Mouse (Mus musculus) liver, embryonic 15.5 days (tissue): ENCODE measurements around the gene Art4. TPM values are rescaled to one million over a fixed set of nuclear protein-coding genes. Genes with fewer than 3 reads are reported as not detected.

Source experiments
- ATAC-seq: fragments of 200-750 bp; cut with Nextera tagmentation; 2 replicates; pipeline ENCODE4 v1.8.0; 2017; ENCODE audit warnings: moderate number of reproducible peaks, mild to moderate bottlenecking, moderate library complexity; ENCODE audit not compliant: insufficient read depth
- H3K27ac ChIP-seq: fragments of 300-500 bp; sonication (generic); replicated peaks from 2 replicates; pipeline ENCODE4 v1.5.1; 2015; ENCODE audit warnings: mild to moderate bottlenecking, inconsistent platforms
- H3K27me3 ChIP-seq: fragments of 300-500 bp; sonication (generic); 2 replicates; pipeline ENCODE4 v1.6.1; 2015; ENCODE audit warnings: mild to moderate bottlenecking, inconsistent platforms
- H3K36me3 ChIP-seq: fragments of 300-500 bp; sonication (generic); replicated peaks from 2 replicates; pipeline ENCODE4 v1.6.1; 2015; ENCODE audit warnings: moderate library complexity, mild to moderate bottlenecking, inconsistent platforms
- H3K4me1 ChIP-seq: fragments of 300-500 bp; sonication (generic); replicated peaks from 2 replicates; pipeline ENCODE4 v1.6.1; 2015; ENCODE audit warnings: inconsistent platforms
- H3K4me2 ChIP-seq: fragments of 300-500 bp; sonication (generic); 2 replicates; pipeline ENCODE4 v1.6.1; 2015; ENCODE audit warnings: moderate library complexity, mild to moderate bottlenecking, inconsistent platforms
- H3K4me3 ChIP-seq: fragments of 300-500 bp; sonication (generic); replicated peaks from 2 replicates; pipeline ENCODE4 v1.5.1; 2015; ENCODE audit warnings: mild to moderate bottlenecking, inconsistent platforms
- H3K9ac ChIP-seq: fragments of 300-500 bp; sonication (generic); 2 replicates; pipeline ENCODE4 v1.6.1; 2015; ENCODE audit warnings: moderate library complexity, mild to moderate bottlenecking, inconsistent platforms
- H3K9me3 ChIP-seq: fragments of 300-500 bp; sonication (generic); replicated peaks from 2 replicates; pipeline ENCODE4 v1.6.1; 2016; ENCODE audit warnings: inconsistent platforms
- WGBS: fragments of 180-500 bp; shearing (Covaris S2); methylation state at CpG from one replicate; pipeline ENCODE4 v1.1.7; 2015; ENCODE audit warnings: mixed read lengths; ENCODE audit not compliant: insufficient replicate concordance; 5-methylcytosine and 5-hydroxymethylcytosine counted together
- polyA plus RNA-seq: library from polyadenylated mRNA; unstranded; fragments of >200 nt; fragmentation: Nextera tagmentation; extraction: Ambion mirVana; gene quantifications from 2 replicates; pipeline ENCODE4 v1.2.1, GENCODE M21; 2015

Gene Art4
- polyA plus RNA-seq, 1 experiment from 2014 or later: 30.0 TPM

DNA sequence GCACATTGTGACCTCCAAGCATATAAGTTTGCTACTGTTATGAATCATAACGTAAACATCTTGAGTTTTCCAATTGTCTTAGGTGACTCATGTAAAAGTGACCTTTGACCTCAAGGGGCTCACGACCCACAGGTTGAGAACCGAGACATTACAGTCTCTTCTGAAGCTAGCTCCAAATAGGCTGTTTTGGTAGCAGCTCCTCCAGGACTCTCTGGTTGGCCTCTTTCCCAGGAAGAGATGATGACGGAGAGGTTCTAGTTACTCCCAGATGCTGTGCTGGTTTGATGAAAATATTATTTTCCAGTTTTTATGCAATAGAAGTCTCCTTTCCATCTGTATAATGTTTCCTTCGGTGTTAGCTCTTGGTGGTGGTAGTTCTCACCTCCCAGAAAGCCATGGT lies 11.4 kb upstream of the Art4 start:
- 58% methylated on average over 5 of the region's 5 CpGs for WGBS
- no peak overlapping the region for H3K9ac ChIP-seq
- ATAC-seq: no peak

GRCm38 (mm10) chr6:136866150-136866549 lies 8.6 kb upstream of the Art4 start:
- Histone ChIP-seq H3K4me3 (no peak overlapping the region), H3K36me3 (no peaks in the 10 kb centered on the region), H3K4me2 (no peak overlapping the region), H3K9me3 (no peaks in the 10 kb centered on the region), H3K4me1 (peaks cover 4% of the 10 kb centered on the region; the same call in 1 of the 2 replicates), H3K9ac (no peak overlapping the region), H3K27ac (no peak overlapping the region), H3K27me3 (no peaks in the 10 kb centered on the region)
- 71% methylated on average over 4 of the region's 4 CpGs for WGBS
- ATAC-seq: no peak

More for the DNA sequence above, 11.4 kb upstream of the Art4 start:
- no peaks in the 10 kb centered on the region for H3K4me1 ChIP-seq
- no peak overlapping the region for H3K4me3 ChIP-seq
- no peak overlapping the region for H3K27ac ChIP-seq
- H3K27me3 ChIP-seq: no peaks in the 10 kb centered on the region
- no peaks in the 10 kb centered on the region for H3K36me3 ChIP-seq
- no peaks in the 10 kb centered on the region for H3K9me3 ChIP-seq
- no peak overlapping the region for H3K4me2 ChIP-seq

- peaks cover 11% of the 10 kb centered on the region for H3K4me1 ChIP-seq
- peak; percentile 38; the same call in 1 of the 2 replicates for ATAC-seq
- WGBS: 62% methylated on average over 5 of the region's 5 CpGs
- H3K9ac ChIP-seq: no peak overlapping the region
- no peak overlapping the region for H3K27ac ChIP-seq
- no peak overlapping the region for H3K4me2 ChIP-seq
- H3K27me3 ChIP-seq: no peaks in the 10 kb centered on the region
- H3K36me3 ChIP-seq: no peaks in the 10 kb centered on the region
- no peak overlapping the region for H3K4me3 ChIP-seq
- no peaks in the 10 kb centered on the region for H3K9me3 ChIP-seq
Observed at GRCm38 (mm10) chr6:136865360-136865759, 7.8 kb upstream of the Art4 start.

GRCm38 (mm10) chr6:136861020-136861419 lies 3.5 kb upstream of the Art4 start:
- no peaks in the 10 kb centered on the region for H3K9me3 ChIP-seq
- H3K27ac ChIP-seq: 0 out of 2 replicates have a peak overlapping the region, but pooled peaks have one; percentile 97
- no peak overlapping the region for H3K4me2 ChIP-seq
- H3K9ac ChIP-seq: no peak overlapping the region
- no peaks in the 10 kb centered on the region for H3K36me3 ChIP-seq
- no peak for ATAC-seq
- no peak overlapping the region for H3K4me3 ChIP-seq
- peaks cover 40% of the 10 kb centered on the region for H3K4me1 ChIP-seq
- WGBS: 44% methylated on average over 9 of the region's 9 CpGs
- no peaks in the 10 kb centered on the region for H3K27me3 ChIP-seq

GRCm38 (mm10) chr6:136858420-136858819 lies 887 bp upstream of the Art4 start:
- Histone ChIP-seq H3K4me1 (peaks cover 64% of the 10 kb centered on the region), H3K9me3 (no peaks in the 10 kb centered on the region), H3K27me3 (no peaks in the 10 kb centered on the region), H3K4me3 (peak overlapping the region; percentile 77), H3K4me2 (peak overlapping the region; percentile 71), H3K27ac (peak overlapping the region; percentile 97), H3K9ac (peak overlapping the region; percentile 51; the same call in 1 of the 2 replicates), H3K36me3 (peaks cover 18% of the 10 kb centered on the region)
- 32% methylated on average over 8 of the region's 8 CpGs for WGBS
- ATAC-seq: no peak

DNA sequence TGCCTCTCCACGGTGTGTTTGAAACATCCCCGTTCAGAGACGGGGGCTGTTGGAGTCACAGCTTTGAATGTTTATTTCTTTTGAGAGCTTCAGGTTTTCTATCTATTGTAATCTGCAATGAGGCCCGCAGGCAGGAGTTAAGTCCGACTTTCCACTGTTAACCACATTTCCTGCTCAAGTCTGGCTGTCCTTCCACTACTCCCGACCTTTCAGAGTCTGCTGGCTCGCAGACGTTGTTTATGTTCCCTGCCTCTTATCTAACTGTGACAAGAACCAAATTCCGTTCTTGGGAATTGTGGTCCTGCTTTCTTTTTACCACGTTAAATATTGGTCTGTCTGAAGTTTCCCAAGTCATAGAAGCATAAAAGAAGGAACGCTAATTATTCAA lies 334 bp upstream of the Art4 start:
- H3K4me1 ChIP-seq: peaks cover 69% of the 10 kb centered on the region
- H3K27ac ChIP-seq: peak overlapping the region; percentile 97
- 5% methylated on average over 11 of the region's 11 CpGs for WGBS
- peak overlapping the region; percentile 71 for H3K4me2 ChIP-seq
- H3K9me3 ChIP-seq: no peaks in the 10 kb centered on the region
- peaks cover 24% of the 10 kb centered on the region for H3K36me3 ChIP-seq
- no peaks in the 10 kb centered on the region for H3K27me3 ChIP-seq
- peak overlapping the region; percentile 77 for H3K4me3 ChIP-seq
- peak overlapping the region; percentile 51; the same call in 1 of the 2 replicates for H3K9ac ChIP-seq
- ATAC-seq: peak; percentile 74

DNA sequence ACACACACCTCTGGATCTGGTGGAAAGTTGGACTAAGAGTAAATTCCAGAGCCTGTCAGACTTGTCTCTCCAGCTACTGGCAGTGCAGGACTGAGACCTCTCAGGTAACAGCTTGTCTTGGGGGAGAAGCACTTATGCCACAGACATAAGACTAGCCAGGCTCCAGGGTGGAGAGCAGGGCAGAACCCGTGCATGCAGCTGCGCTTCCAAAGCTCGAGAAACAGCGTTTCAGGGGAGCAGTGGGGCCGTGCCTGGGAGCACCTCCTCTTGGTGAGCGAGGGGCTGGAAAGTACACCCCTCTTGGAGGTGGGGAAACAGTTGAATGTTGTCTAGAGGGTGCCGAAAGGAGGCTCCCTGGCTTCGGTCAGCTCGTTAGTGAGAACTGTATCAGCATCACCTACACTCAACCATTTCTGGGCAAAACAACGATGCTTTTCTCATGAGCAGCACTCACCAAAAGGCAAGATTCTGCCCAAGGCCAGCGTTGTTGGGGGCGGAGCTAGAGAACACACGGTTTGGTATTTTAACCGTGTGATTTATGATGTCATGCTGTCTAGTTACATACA lies 1.4 kb downstream of the Art4 start:
- Histone ChIP-seq H3K36me3 (peaks cover 40% of the 10 kb centered on the region), H3K4me1 (peaks cover 74% of the 10 kb centered on the region), H3K9ac (peak overlapping the region; percentile 88), H3K9me3 (no peaks in the 10 kb centered on the region), H3K4me2 (peak overlapping the region; percentile 71), H3K27ac (peak overlapping the region; percentile 97), H3K4me3 (peak overlapping the region; percentile 77), H3K27me3 (no peaks in the 10 kb centered on the region)
- 14% methylated on average over 14 of the region's 14 CpGs for WGBS
- ATAC-seq: peak; percentile 10

GRCm38 (mm10) chr6:136855183-136855582 lies 2.4 kb downstream of the Art4 start:
- Histone ChIP-seq H3K27me3 (no peaks in the 10 kb centered on the region), H3K9ac (peak overlapping the region; percentile 88), H3K9me3 (no peaks in the 10 kb centered on the region), H3K27ac (peak overlapping the region; percentile 97), H3K4me3 (peak overlapping the region; percentile 77), H3K4me2 (peak overlapping the region; percentile 71), H3K4me1 (peaks cover 75% of the 10 kb centered on the region), H3K36me3 (peaks cover 50% of the 10 kb centered on the region)
- WGBS: 23% methylated on average over 2 of the region's 2 CpGs
- ATAC-seq: no peak

DNA sequence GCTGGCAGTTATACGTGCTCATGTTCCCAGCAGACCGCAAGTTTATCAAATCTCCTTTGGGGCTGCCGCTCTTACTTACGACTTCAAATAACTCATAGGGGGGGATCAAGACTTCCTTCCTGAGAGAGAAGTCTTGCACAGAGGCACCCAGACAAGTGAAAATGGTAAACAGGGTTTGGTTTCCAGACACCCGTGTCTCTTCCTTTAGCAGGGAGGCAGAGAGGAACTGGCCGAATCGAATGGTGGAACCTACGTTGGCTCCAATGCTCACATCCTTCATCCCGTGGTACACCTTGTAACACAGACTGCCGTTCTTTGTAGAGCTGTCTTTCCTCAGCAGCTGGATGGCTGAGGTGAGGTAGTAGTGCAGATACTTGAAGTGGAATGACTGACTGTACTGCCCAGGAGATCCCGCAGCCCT lies 3.2 kb downstream of the Art4 start:
- ATAC-seq: no peak
- peak overlapping the region; percentile 77 for H3K4me3 ChIP-seq
- H3K9ac ChIP-seq: peak overlapping the region; percentile 88
- 28% methylated on average over 11 of the region's 11 CpGs for WGBS
- H3K9me3 ChIP-seq: no peaks in the 10 kb centered on the region
- no peaks in the 10 kb centered on the region for H3K27me3 ChIP-seq
- peak overlapping the region; percentile 97 for H3K27ac ChIP-seq
- peaks cover 75% of the 10 kb centered on the region for H3K4me1 ChIP-seq
- H3K4me2 ChIP-seq: peak overlapping the region; percentile 71
- peaks cover 58% of the 10 kb centered on the region for H3K36me3 ChIP-seq

GRCm38 (mm10) chr6:136852762-136853161 lies 4.8 kb downstream of the Art4 start:
- Histone ChIP-seq H3K27me3 (no peaks in the 10 kb centered on the region), H3K4me3 (peak overlapping the region; percentile 77), H3K9me3 (no peaks in the 10 kb centered on the region), H3K9ac (no peak overlapping the region), H3K27ac (peak overlapping the region; percentile 72), H3K4me2 (peak overlapping the region; percentile 71), H3K36me3 (peaks cover 74% of the 10 kb centered on the region), H3K4me1 (peaks cover 76% of the 10 kb centered on the region)
- WGBS: 48% methylated on average over 3 of the region's 3 CpGs
- no peak for ATAC-seq

DNA sequence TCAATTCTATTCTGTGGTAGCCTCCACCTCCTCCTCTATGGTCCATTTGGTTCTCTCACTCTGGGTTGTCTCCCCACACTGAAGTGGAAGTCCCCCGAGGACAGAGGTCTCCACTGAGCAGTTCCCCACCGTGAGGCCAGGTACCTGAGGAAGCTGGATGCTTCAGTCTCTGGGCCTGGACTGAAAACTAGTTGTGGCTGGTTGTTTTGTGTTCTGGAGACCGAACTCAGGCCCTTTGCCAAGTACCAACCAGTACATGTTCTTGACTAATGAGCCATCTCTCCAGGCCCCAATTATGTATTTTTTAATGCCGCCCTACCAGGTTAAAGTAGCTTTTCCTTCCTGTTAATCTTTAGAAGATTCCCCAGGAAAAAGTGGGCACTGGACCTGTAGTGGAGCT lies 5.2 kb downstream of the Art4 start:
- peaks cover 78% of the 10 kb centered on the region for H3K36me3 ChIP-seq
- H3K4me2 ChIP-seq: peak overlapping the region; percentile 71
- H3K27me3 ChIP-seq: no peaks in the 10 kb centered on the region
- H3K9me3 ChIP-seq: no peaks in the 10 kb centered on the region
- WGBS: 82% methylated on average over 4 of the region's 4 CpGs
- peak overlapping the region; percentile 77 for H3K4me3 ChIP-seq
- H3K9ac ChIP-seq: no peak overlapping the region
- no peak for ATAC-seq
- H3K27ac ChIP-seq: peak overlapping the region; percentile 72
- peaks cover 78% of the 10 kb centered on the region for H3K4me1 ChIP-seq

DNA sequence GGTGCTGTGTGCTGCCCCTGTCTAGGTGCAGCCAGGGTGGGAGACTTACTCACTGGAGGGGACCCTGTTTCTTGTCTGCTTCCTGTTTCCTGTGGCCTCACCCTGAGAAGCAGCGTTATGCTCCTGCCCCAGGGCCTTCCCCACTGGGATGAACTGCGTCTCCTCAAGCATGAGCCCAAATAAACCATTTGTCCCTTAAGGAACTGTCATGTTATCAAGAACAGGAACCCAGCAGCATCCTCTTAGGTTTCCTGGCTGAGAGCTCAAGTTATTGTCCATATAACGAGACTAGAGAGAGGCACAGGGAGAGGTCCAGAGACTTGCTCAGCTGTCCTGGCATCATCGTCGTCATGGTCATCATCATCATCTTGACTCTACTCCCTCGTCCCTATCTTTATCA lies 7.3 kb downstream of the Art4 start:
- Histone ChIP-seq H3K4me1 (peaks cover 72% of the 10 kb centered on the region), H3K4me3 (no peak overlapping the region), H3K4me2 (peak overlapping the region; percentile 7; the same call in 1 of the 2 replicates), H3K9ac (no peak overlapping the region), H3K27me3 (no peaks in the 10 kb centered on the region), H3K27ac (peak overlapping the region; percentile 81), H3K9me3 (no peaks in the 10 kb centered on the region), H3K36me3 (peaks cover 96% of the 10 kb centered on the region)
- no peak for ATAC-seq
- WGBS: 58% methylated on average over 6 of the region's 6 CpGs
